Mouse (Mus musculus): ENCODE data around the gene Soga3.

DNA sequence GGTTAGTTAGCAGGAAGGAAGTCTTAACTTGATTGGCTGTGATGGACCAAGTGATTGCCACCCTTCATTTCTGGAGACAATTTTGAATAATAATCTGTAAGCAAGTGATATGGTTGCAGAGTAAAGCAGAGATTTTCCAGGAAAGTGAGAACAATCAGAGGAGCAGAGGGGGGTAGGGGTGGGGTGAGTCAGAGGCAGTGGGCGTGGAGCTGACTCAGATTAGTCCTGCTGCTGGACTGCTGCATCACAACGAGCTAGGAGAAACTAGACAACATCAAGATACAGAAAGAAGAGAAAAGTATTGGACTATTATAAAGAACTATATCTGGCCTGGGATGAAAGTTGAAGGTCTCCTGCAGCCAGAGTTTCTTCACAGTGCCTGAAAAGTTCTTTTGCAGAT, 34.4 kb downstream of the Soga3 start:
- TF ChIP-seq CTCF (IDR thresholded peaks at IDR 0.05): no peak
- no peak for TF ChIP-seq EP300 (IDR thresholded peaks at IDR 0.05)
